Mouse (Mus musculus): ENCODE results near the gene Strn. TPM values are rescaled to one million over a fixed set of nuclear protein-coding genes. Genes with fewer than 3 reads are reported as not detected.

The Strn gene
- polyA plus RNA-seq, 1 experiment from 2014 or later: 6.3 TPM

GRCm38 (mm10) chr17:78726746-78727449 is 10.1 kb downstream of the Strn start:
- Histone ChIP-seq H3K27ac (ENCODE audit: low read length) (no peak overlapping the region), H3K27me3 (ENCODE audit: control insufficient read depth, insufficient read depth, low read depth, low read length) (no peaks in the 10 kb centered on the region), H3K4me1 (ENCODE audit: control insufficient read depth, insufficient read depth, low read length) (peaks cover 5% of the 10 kb centered on the region), H3K4me2 (ENCODE audit: low read length) (no peak overlapping the region), H3K9me3 (replicated peaks; ENCODE audit: control insufficient read depth, low read length, poor library complexity, severe bottlenecking) (no peaks in the 10 kb centered on the region), H3K9ac (ENCODE audit: low read depth, low read length) (no peak overlapping the region), H3K36me3 (ENCODE audit: control insufficient read depth, insufficient read depth, low read length) (no peaks in the 10 kb centered on the region), H3K4me3 (ENCODE audit: low read depth, low read length) (no peak overlapping the region)
- no peak for ATAC-seq
- 76% methylated on average over 14 of the region's 14 CpGs for WGBS

- WGBS: 78% methylated on average over 6 of the region's 6 CpGs
- no peaks in the 10 kb centered on the region for H3K4me1 ChIP-seq (ENCODE audit: control insufficient read depth, insufficient read depth, low read length)
- no peak overlapping the region for H3K27ac ChIP-seq (ENCODE audit: low read length)
- no peak for ATAC-seq
- no peaks in the 10 kb centered on the region for H3K9me3 ChIP-seq (replicated peaks; ENCODE audit: control insufficient read depth, low read length, poor library complexity, severe bottlenecking)
- no peak overlapping the region for H3K4me2 ChIP-seq (ENCODE audit: low read length)
- H3K36me3 ChIP-seq (ENCODE audit: control insufficient read depth, insufficient read depth, low read length): no peaks in the 10 kb centered on the region
- H3K9ac ChIP-seq (ENCODE audit: low read depth, low read length): no peak overlapping the region
- H3K4me3 ChIP-seq (ENCODE audit: low read depth, low read length): no peak overlapping the region
- H3K27me3 ChIP-seq (ENCODE audit: control insufficient read depth, insufficient read depth, low read depth, low read length): no peaks in the 10 kb centered on the region
These were observed 12.4 kb downstream of the Strn start for GRCm38 (mm10) chr17:78724461-78725055.

- no peak for ATAC-seq
These were observed 15.3 kb downstream of the Strn start for GRCm38 (mm10) chr17:78721690-78722089.

GRCm38 (mm10) chr17:78719086-78719485 is 17.9 kb downstream of the Strn start:
- H3K36me3 ChIP-seq (ENCODE audit: control insufficient read depth, insufficient read depth, low read length): peaks cover 4% of the 10 kb centered on the region
- no peak overlapping the region for H3K9ac ChIP-seq (ENCODE audit: low read depth, low read length)
- no peak for ATAC-seq
- H3K4me2 ChIP-seq (ENCODE audit: low read length): no peak overlapping the region
- no peaks in the 10 kb centered on the region for H3K4me1 ChIP-seq (ENCODE audit: control insufficient read depth, insufficient read depth, low read length)
- H3K9me3 ChIP-seq (replicated peaks; ENCODE audit: control insufficient read depth, low read length, poor library complexity, severe bottlenecking): 0 out of 2 replicates have a peak, but pooled peaks cover 3% of the 10 kb centered on the region
- H3K4me3 ChIP-seq (ENCODE audit: low read depth, low read length): no peak overlapping the region
- 98% methylated on average over 13 of the region's 13 CpGs for WGBS
- H3K27ac ChIP-seq (ENCODE audit: low read length): no peak overlapping the region
- H3K27me3 ChIP-seq (ENCODE audit: control insufficient read depth, insufficient read depth, low read depth, low read length): no peaks in the 10 kb centered on the region

More at GRCm38 (mm10) chr17:78721690-78722089, 15.3 kb downstream of the Strn start:
- H3K27ac ChIP-seq (ENCODE audit: low read length): no peak overlapping the region
- no peak overlapping the region for H3K9ac ChIP-seq (ENCODE audit: low read depth, low read length)
- H3K9me3 ChIP-seq (replicated peaks; ENCODE audit: control insufficient read depth, low read length, poor library complexity, severe bottlenecking): 0 out of 2 replicates have a peak, but pooled peaks cover 3% of the 10 kb centered on the region
- H3K27me3 ChIP-seq (ENCODE audit: control insufficient read depth, insufficient read depth, low read depth, low read length): no peaks in the 10 kb centered on the region
- H3K4me2 ChIP-seq (ENCODE audit: low read length): no peak overlapping the region
- WGBS: 95% methylated on average over 7 of the region's 7 CpGs
- H3K4me3 ChIP-seq (ENCODE audit: low read depth, low read length): no peak overlapping the region
- peaks cover 4% of the 10 kb centered on the region for H3K36me3 ChIP-seq (ENCODE audit: control insufficient read depth, insufficient read depth, low read length)
- no peaks in the 10 kb centered on the region for H3K4me1 ChIP-seq (ENCODE audit: control insufficient read depth, insufficient read depth, low read length)

- no peak overlapping the region for H3K4me3 ChIP-seq (ENCODE audit: low read depth, low read length)
- no peak overlapping the region for H3K9ac ChIP-seq (ENCODE audit: low read depth, low read length)
- H3K27ac ChIP-seq (ENCODE audit: low read length): no peak overlapping the region
- ATAC-seq: no peak
- H3K27me3 ChIP-seq (ENCODE audit: control insufficient read depth, insufficient read depth, low read depth, low read length): no peaks in the 10 kb centered on the region
- no peaks in the 10 kb centered on the region for H3K4me1 ChIP-seq (ENCODE audit: control insufficient read depth, insufficient read depth, low read length)
- WGBS: 87% methylated on average over 2 of the region's 2 CpGs
- H3K9me3 ChIP-seq (replicated peaks; ENCODE audit: control insufficient read depth, low read length, poor library complexity, severe bottlenecking): no peaks in the 10 kb centered on the region
- no peaks in the 10 kb centered on the region for H3K36me3 ChIP-seq (ENCODE audit: control insufficient read depth, insufficient read depth, low read length)
- no peak overlapping the region for H3K4me2 ChIP-seq (ENCODE audit: low read length)
These were observed 26.7 kb downstream of the Strn start for GRCm38 (mm10) chr17:78710258-78710657.

- Histone ChIP-seq H3K9me3 (replicated peaks; ENCODE audit: control insufficient read depth, low read length, poor library complexity, severe bottlenecking) (no peaks in the 10 kb centered on the region), H3K4me3 (ENCODE audit: low read depth, low read length) (no peak overlapping the region), H3K27me3 (ENCODE audit: control insufficient read depth, insufficient read depth, low read depth, low read length) (no peaks in the 10 kb centered on the region), H3K27ac (ENCODE audit: low read length) (no peak overlapping the region), H3K4me1 (ENCODE audit: control insufficient read depth, insufficient read depth, low read length) (no peaks in the 10 kb centered on the region), H3K36me3 (ENCODE audit: control insufficient read depth, insufficient read depth, low read length) (no peaks in the 10 kb centered on the region), H3K4me2 (ENCODE audit: low read length) (no peak overlapping the region), H3K9ac (ENCODE audit: low read depth, low read length) (no peak overlapping the region)
- ATAC-seq: no peak
- 87% methylated on average over 7 of the region's 7 CpGs for WGBS
These were observed 28.6 kb downstream of the Strn start for GRCm38 (mm10) chr17:78708422-78708821.

GRCm38 (mm10) chr17:78702988-78703387 is 34.0 kb downstream of the Strn start:
- 96% methylated on average over 7 of the region's 7 CpGs for WGBS
- H3K27me3 ChIP-seq (ENCODE audit: control insufficient read depth, insufficient read depth, low read depth, low read length): no peaks in the 10 kb centered on the region
- no peak for ATAC-seq
- H3K4me2 ChIP-seq (ENCODE audit: low read length): no peak overlapping the region
- H3K27ac ChIP-seq (ENCODE audit: low read length): no peak overlapping the region
- no peaks in the 10 kb centered on the region for H3K4me1 ChIP-seq (ENCODE audit: control insufficient read depth, insufficient read depth, low read length)
- no peaks in the 10 kb centered on the region for H3K9me3 ChIP-seq (replicated peaks; ENCODE audit: control insufficient read depth, low read length, poor library complexity, severe bottlenecking)
- no peaks in the 10 kb centered on the region for H3K36me3 ChIP-seq (ENCODE audit: control insufficient read depth, insufficient read depth, low read length)
- no peak overlapping the region for H3K4me3 ChIP-seq (ENCODE audit: low read depth, low read length)
- no peak overlapping the region for H3K9ac ChIP-seq (ENCODE audit: low read depth, low read length)

GRCm38 (mm10) chr17:78698965-78699364 is 38.0 kb downstream of the Strn start:
- ATAC-seq: no peak
- Histone ChIP-seq H3K4me2 (ENCODE audit: low read length) (no peak overlapping the region), H3K27ac (ENCODE audit: low read length) (no peak overlapping the region), H3K9me3 (replicated peaks; ENCODE audit: control insufficient read depth, low read length, poor library complexity, severe bottlenecking) (no peaks in the 10 kb centered on the region), H3K9ac (ENCODE audit: low read depth, low read length) (no peak overlapping the region), H3K27me3 (ENCODE audit: control insufficient read depth, insufficient read depth, low read depth, low read length) (no peaks in the 10 kb centered on the region), H3K4me3 (ENCODE audit: low read depth, low read length) (no peak overlapping the region), H3K4me1 (ENCODE audit: control insufficient read depth, insufficient read depth, low read length) (no peaks in the 10 kb centered on the region), H3K36me3 (ENCODE audit: control insufficient read depth, insufficient read depth, low read length) (no peaks in the 10 kb centered on the region)
- WGBS: 90% methylated on average over 1 of the region's 1 CpGs

GRCm38 (mm10) chr17:78697462-78697861 is 39.5 kb downstream of the Strn start:
- 85% methylated on average over 4 of the region's 4 CpGs for WGBS
- ATAC-seq: no peak

More at GRCm38 (mm10) chr17:78697462-78697861, 39.5 kb downstream of the Strn start:
- Histone ChIP-seq H3K9me3 (replicated peaks; ENCODE audit: control insufficient read depth, low read length, poor library complexity, severe bottlenecking) (no peaks in the 10 kb centered on the region), H3K27me3 (ENCODE audit: control insufficient read depth, insufficient read depth, low read depth, low read length) (no peaks in the 10 kb centered on the region), H3K4me2 (ENCODE audit: low read length) (no peak overlapping the region), H3K9ac (ENCODE audit: low read depth, low read length) (no peak overlapping the region), H3K27ac (ENCODE audit: low read length) (no peak overlapping the region), H3K4me3 (ENCODE audit: low read depth, low read length) (no peak overlapping the region), H3K36me3 (ENCODE audit: control insufficient read depth, insufficient read depth, low read length) (no peaks in the 10 kb centered on the region), H3K4me1 (ENCODE audit: control insufficient read depth, insufficient read depth, low read length) (no peaks in the 10 kb centered on the region)
